7 mouse cellular contexts compared by ENCODE assay signal in genomic region chr11:94548041-94548784, GRCm38 (mm10). TPM values are rescaled to one million over a fixed set of nuclear protein-coding genes. Genes with fewer than 3 reads are reported as not detected.
DNase-seq lines count a peak whose midpoint lies in the region; ATAC-seq lines count a peak whose summit lies in the region.

No protein-coding gene starts in this region.

- H3K4me1 ChIP-seq in erythroblast, embryonic 14.5 days (ENCODE audit: control insufficient read depth) = peaks cover 18% of the 10 kb centered on the region

- ATAC-seq in megakaryocyte, adult 5-6 weeks (ENCODE audit: poor library complexity, severe bottlenecking) = peak; percentile 39

- peak; percentile 24 for DNase-seq in ES-CJ7 (ENCODE audit: low read depth, low spot score)
- peak; percentile 68 for DNase-seq in adrenal gland, postnatal 25 days
- peak; percentile 45 for DNase-seq in heart, postnatal 25 days (ENCODE audit: low spot score)
- peak; percentile 66 to 67 for DNase-seq in left cerebral cortex, postnatal 25 days (ENCODE audit: low spot score in 2 of 2)
- DNase-seq in right cerebral cortex, postnatal 4 days = peak; percentile 66

- no peaks in the 10 kb centered on the region for H3K36me3 ChIP-seq in erythroblast, embryonic 14.5 days (ENCODE audit: control insufficient read depth)

- H3K9me3 ChIP-seq in erythroblast, embryonic 14.5 days (ENCODE audit: control insufficient read depth, low read length) = peaks cover 4% of the 10 kb centered on the region; the same call in 1 of the 2 replicates

- peak overlapping the region; percentile 66 for H3K4me3 ChIP-seq in erythroblast, embryonic 14.5 days (replicated peaks)

- intact Hi-C loops in heart, postnatal 25 days (cut with DNase I) = loop anchor here (5.0 kb wide), 2 partner anchors 84 to 206 kb away; no protein-coding TSS in a partner anchor
- intact Hi-C loops in left cerebral cortex, postnatal 25 days (cut with DNase I) = loop anchor here (2.0 to 5.0 kb wide), 4 partner anchors 57 to 221 kb away; partner anchors contain the start of gene Ankrd40

- H3K27me3 ChIP-seq in erythroblast, embryonic 14.5 days (ENCODE audit: control insufficient read depth) = 0 out of 2 replicates have a peak, but pooled peaks cover 3% of the 10 kb centered on the region

RNA-seq across cellular contexts. Expression of gene Rsad1, which starts 0.8 kb away (rescaled TPM):
- total RNA-seq in adrenal gland, postnatal 25 days (2021) = 13.1 and 18.3 TPM in 2 replicates
- 0.02 TPM in 1 of 2 replicates, not detected in the other for polyA plus RNA-seq in erythroblast, embryonic 14.5 days (2012)
- total RNA-seq in heart, postnatal 25 days (2021) = 10 to 100 TPM; 11.3 to 11.5 TPM
- 10 to 100 TPM; 12.9 to 14.1 TPM for total RNA-seq in left cerebral cortex, postnatal 25 days (2021)
- total RNA-seq in megakaryocyte, adult 5-6 weeks (2015) = 0.32 and 0.40 TPM in 2 replicates
- total RNA-seq in megakaryocyte, adult 5-6 weeks (2017) = 0.59 and 0.89 TPM in 2 replicates

RNA-seq across cellular contexts. Expression of gene Chad, which starts 16.6 kb away (rescaled TPM):
- total RNA-seq in adrenal gland, postnatal 25 days (2021) = not detected in 2 replicates
- not detected in 2 replicates for polyA plus RNA-seq in erythroblast, embryonic 14.5 days (2012)
- total RNA-seq in heart, postnatal 25 days (2021) = 1 to 10 TPM; 1.5 TPM
- total RNA-seq in left cerebral cortex, postnatal 25 days (2021) = under 1 TPM in 1 of 2 experiments, not detected in 1; 0.21 TPM
- total RNA-seq in megakaryocyte, adult 5-6 weeks (2015) = not detected in 2 replicates
- not detected in 2 replicates for total RNA-seq in megakaryocyte, adult 5-6 weeks (2017)

RNA-seq across cellular contexts. Expression of gene Mycbpap, which starts 26.7 kb away (rescaled TPM):
- 5.9 and 8.5 TPM in 2 replicates for total RNA-seq in adrenal gland, postnatal 25 days (2021)
- not detected in 2 replicates for polyA plus RNA-seq in erythroblast, embryonic 14.5 days (2012)
- total RNA-seq in heart, postnatal 25 days (2021) = 1 to 10 TPM in 1 of 2 experiments, under 1 TPM in 1; 0.68 to 1.1 TPM
- 1 to 10 TPM; 2.9 to 5.3 TPM for total RNA-seq in left cerebral cortex, postnatal 25 days (2021)
- total RNA-seq in megakaryocyte, adult 5-6 weeks (2015) = 0.23 TPM in 1 of 2 replicates, not detected in the other
- 0.20 TPM in 1 of 2 replicates, not detected in the other for total RNA-seq in megakaryocyte, adult 5-6 weeks (2017)

RNA-seq across cellular contexts. Expression of gene Epn3, which starts 48.4 kb away (rescaled TPM):
- 14.6 and 18.7 TPM in 2 replicates for total RNA-seq in adrenal gland, postnatal 25 days (2021)
- polyA plus RNA-seq in erythroblast, embryonic 14.5 days (2012) = not detected in 2 replicates
- 10 to 100 TPM; 26.7 to 29.7 TPM for total RNA-seq in heart, postnatal 25 days (2021)
- under 1 TPM; 0.73 to 0.92 TPM for total RNA-seq in left cerebral cortex, postnatal 25 days (2021)
- total RNA-seq in megakaryocyte, adult 5-6 weeks (2015) = not detected in 2 replicates
- not detected in 2 replicates for total RNA-seq in megakaryocyte, adult 5-6 weeks (2017)

RNA-seq across cellular contexts. Expression of gene Acsf2, which starts 53.5 kb away (rescaled TPM):
- 120 and 121 TPM in 2 replicates for total RNA-seq in adrenal gland, postnatal 25 days (2021)
- 0.06 and 0.09 TPM in 2 replicates for polyA plus RNA-seq in erythroblast, embryonic 14.5 days (2012)
- total RNA-seq in heart, postnatal 25 days (2021) = 10 to 100 TPM; 16.2 to 18.3 TPM
- 10 to 100 TPM; 13.6 to 16.6 TPM for total RNA-seq in left cerebral cortex, postnatal 25 days (2021)
- total RNA-seq in megakaryocyte, adult 5-6 weeks (2015) = 6.7 and 7.9 TPM in 2 replicates
- 0.37 and 1.1 TPM in 2 replicates for total RNA-seq in megakaryocyte, adult 5-6 weeks (2017)

Comparison
In these comparisons a context has a peak if more than half of its experiments do, and no peak if none do; other contexts are left out.
1. Peak in every context shown above with its lines: DNase-seq, ATAC-seq and H3K4me3 ChIP-seq.